Mouse (Mus musculus): ENCODE results near the gene Samd9l.
"Not testable (repeated sequence)": the region's sequence is repeated elsewhere in the genome, so short reads cannot be mapped to it uniquely, and the experiment has no call there.

Samd9l gene

DNA sequence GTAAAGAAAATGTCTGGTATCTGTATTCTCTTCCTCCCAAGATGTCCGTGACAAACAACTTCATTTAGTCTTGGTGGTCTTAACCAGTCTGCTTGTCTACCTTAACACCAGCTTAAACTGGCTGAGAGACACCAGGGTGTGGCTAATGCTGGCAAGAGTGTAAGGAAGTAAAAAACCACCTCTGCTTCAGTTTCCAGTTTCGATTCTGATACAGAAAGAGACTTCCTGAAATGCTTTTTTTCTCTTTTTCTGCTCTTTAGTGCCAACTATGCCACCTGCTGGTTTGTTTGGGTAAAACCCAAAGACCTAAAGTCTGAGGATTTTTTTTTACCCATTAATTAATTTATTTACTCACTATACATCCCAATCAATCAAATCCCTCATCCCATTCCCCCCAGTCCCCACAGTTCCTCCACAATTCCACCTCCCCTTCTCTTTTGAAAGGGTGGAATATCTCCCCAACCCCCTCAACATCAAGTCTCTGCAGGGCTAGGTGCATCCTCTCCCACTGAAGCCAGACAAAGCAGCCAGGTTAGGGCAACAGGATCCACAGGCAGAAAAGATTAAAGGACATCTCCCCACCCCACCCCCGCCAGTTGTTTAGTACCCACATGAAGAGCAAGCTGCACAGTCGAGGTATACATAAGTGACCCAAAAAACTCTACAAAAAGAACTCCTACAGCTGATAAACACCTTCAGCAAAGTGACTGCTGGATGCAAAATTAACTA lies at the start of gene Samd9l:
Gene Samd9l (minus strand): TSS at position 233 of the 729 bp plus-strand sequence.
- peak; percentile 27 for DNase-seq (ENCODE audit: low spot score)

GRCm38 (mm10) chr6:3447404-3447803 lies 48.0 kb upstream of the Samd9l start:
- DNase-seq (ENCODE audit: low spot score): peak; percentile 44

- no peak for DNase-seq (ENCODE audit: low spot score)
Observed at GRCm38 (mm10) chr6:3443905-3444304, 44.5 kb upstream of the Samd9l start.

GRCm38 (mm10) chr6:3436087-3436486 lies 36.7 kb upstream of the Samd9l start:
- DNase-seq (ENCODE audit: low spot score): no peak

- DNase-seq (ENCODE audit: low spot score): not testable (repeated sequence)
Observed at GRCm38 (mm10) chr6:3430976-3431375, 31.6 kb upstream of the Samd9l start.

DNA sequence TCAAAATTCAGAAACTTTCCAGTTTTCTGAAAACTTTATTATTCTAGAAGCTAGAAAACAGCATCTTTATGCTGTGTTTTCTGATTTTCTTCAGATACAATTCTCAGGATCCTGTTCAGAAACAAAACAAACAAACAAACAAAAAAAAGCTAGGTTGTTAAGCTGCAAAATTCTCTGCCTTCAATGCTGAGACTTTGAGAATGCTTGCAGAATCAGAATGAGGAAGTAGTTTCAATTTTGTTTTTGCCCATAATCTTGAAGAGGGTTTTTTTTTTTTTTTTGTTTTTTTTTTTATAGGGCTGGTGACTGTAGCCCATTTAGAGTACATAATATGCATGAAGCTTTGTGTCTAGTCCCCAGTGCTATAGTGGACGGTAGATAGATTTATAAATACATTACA lies 27.7 kb upstream of the Samd9l start:
- no peak for DNase-seq (ENCODE audit: low spot score)

GRCm38 (mm10) chr6:3425333-3425732 lies 26.0 kb upstream of the Samd9l start:
- DNase-seq (ENCODE audit: low spot score): not testable (repeated sequence)

DNA sequence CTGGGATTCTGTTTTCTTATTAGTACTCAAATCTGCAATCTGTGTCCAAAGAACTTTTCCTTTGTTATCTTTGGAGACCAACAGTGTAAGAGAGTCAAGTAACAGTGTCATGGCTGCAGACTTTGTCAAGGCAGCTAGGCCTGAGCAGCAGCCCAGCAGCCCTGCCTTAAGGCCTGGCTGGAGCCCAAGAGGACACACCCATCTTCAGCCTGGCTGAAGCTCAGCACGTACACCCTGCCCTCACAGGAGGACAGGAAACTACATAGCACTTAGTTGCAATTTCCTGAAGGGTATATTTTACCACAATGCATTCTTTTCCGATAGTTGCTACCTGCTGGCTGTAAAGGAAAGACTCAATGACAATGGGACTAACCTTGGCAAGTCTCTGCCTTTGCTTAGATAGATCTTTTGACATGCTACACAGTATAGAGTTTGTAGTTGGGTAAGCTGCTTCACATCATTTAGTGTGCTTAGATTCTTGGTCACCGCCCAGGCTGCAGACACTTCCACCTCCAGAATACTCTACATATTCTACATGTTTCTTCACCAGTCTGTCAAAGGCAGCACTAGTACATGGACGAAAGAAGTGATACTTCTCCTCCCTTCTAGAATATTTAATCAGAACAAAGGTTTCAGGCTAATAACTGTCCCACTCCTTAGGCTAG lies 25.4 kb upstream of the Samd9l start:
- not testable (repeated sequence) for DNase-seq (ENCODE audit: low spot score)

- DNase-seq (ENCODE audit: low spot score): not testable (repeated sequence)
Observed at GRCm38 (mm10) chr6:3397182-3397906, 2.0 kb downstream of the Samd9l start.

GRCm38 (mm10) chr6:3395921-3396611 lies 3.3 kb downstream of the Samd9l start:
- not testable (repeated sequence) for DNase-seq (ENCODE audit: low spot score)

DNA sequence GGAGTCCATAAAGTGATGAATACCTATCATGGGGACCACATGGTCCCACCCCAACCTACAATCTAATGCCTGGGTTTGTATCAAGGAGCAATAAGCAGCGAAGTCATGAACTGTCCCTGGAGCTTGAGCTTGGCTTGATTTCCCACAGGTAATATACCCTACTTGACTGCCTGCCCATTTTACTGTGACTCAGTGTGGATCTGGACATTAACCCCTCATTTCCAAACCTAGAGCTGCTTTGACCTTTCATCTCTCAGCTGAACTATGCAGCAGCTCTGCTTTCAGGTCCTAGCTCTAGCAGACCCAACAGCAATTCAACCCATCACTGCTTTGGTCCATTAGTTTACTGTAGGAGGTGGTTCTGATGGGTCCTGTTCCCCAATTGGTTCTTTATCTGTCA lies 9.4 kb downstream of the Samd9l start:
- no peak for DNase-seq (ENCODE audit: low spot score)

GRCm38 (mm10) chr6:3386565-3386964 lies 12.8 kb downstream of the Samd9l start:
- no peak for DNase-seq (ENCODE audit: low spot score)

GRCm38 (mm10) chr6:3384816-3385215 lies 14.6 kb downstream of the Samd9l start:
- DNase-seq (ENCODE audit: low spot score): not testable (repeated sequence)

- not testable (repeated sequence) for DNase-seq (ENCODE audit: low spot score)
Observed at GRCm38 (mm10) chr6:3384115-3384791, 15.1 kb downstream of the Samd9l start.

GRCm38 (mm10) chr6:3379146-3379545 lies 20.2 kb downstream of the Samd9l start:
- DNase-seq (ENCODE audit: low spot score): no peak

DNA sequence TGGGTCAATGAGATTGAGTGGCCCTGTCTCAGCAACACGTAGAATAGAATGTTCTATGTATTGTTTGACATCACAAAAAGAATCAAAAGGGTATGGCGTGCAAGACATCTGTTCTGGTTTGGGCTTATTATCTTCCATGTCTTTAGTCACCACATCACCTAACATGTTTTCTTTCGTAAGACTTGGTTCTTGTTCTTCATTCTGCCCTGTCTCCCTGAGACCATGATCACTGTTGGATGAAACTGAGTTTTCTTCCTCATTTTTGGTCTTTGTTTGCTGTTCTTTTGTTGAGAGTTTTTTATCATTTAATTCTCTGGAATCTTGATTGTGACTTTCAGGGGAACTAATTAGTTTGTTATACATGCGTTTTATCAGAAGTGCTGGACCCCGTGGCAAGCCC lies 22.7 kb downstream of the Samd9l start:
- no peak for DNase-seq (ENCODE audit: low spot score)

- DNase-seq (ENCODE audit: low spot score): no peak
Observed at GRCm38 (mm10) chr6:3369527-3369926, 29.8 kb downstream of the Samd9l start.

GRCm38 (mm10) chr6:3365609-3366008 lies 33.8 kb downstream of the Samd9l start:
- DNase-seq (ENCODE audit: low spot score): not testable (repeated sequence)

- peak; percentile 16 for DNase-seq (ENCODE audit: low spot score)
Observed at GRCm38 (mm10) chr6:3345924-3346597, 53.3 kb downstream of the Samd9l start.

GRCm38 (mm10) chr6:3345043-3345639 lies 54.2 kb downstream of the Samd9l start:
- not testable (repeated sequence) for DNase-seq (ENCODE audit: low spot score)
